10 mouse cellular contexts compared by ENCODE assay signal in genomic region chr17:44177291-44177690, GRCm38 (mm10).
"Had no signal": no experiment of that assay in that cellular context is flagged by ENCODE, and none has a peak within 500 bp of the region (broad histone marks: within the 10 kb centered on the region; RNA-seq: fewer than 3 reads in every experiment).

No protein-coding gene starts in this region.

- DNase-seq: lung, adult 18-20 months; lung, embryonic 14.5 days; lung, postnatal 10 days; lung, postnatal 4 days; midbrain, embryonic 14.5 days; retina, postnatal 1 day; right cerebral cortex, adult 18-20 months; thymus, adult 2 months; thymus, postnatal 25 days; thymus, postnatal 4 days had no signal
